Mouse (Mus musculus) ES-E14 (cell line): ENCODE data around the gene Ppy.

Experiments used
- CHD2 ChIP-seq: IDR thresholded peaks from 2 replicates; pipeline ENCODE4 v1.6.1; 2014; ENCODE audit warnings: mild to moderate bottlenecking, low read depth, low read length, inconsistent platforms
- MAFK ChIP-seq: IDR thresholded peaks from 2 replicates; pipeline ENCODE4 v1.6.1; 2014; ENCODE audit warnings: mild to moderate bottlenecking, low read depth, low read length, inconsistent platforms; ENCODE audit not compliant: insufficient read depth
- ZC3H11A ChIP-seq: IDR thresholded peaks from 2 replicates; pipeline ENCODE4 v1.6.1; 2012; ENCODE audit warnings: low read depth, mild to moderate bottlenecking, inconsistent platforms, low read length, borderline replicate concordance
- ZNF384 ChIP-seq: IDR thresholded peaks from 2 replicates; pipeline ENCODE4 v1.6.1; 2012; ENCODE audit warnings: low read depth, low read length, inconsistent platforms

GRCm38 (mm10) chr11:102140508-102140907, 39.4 kb upstream of the Ppy start:
- TF ChIP-seq CHD2 (no peak), MAFK (no peak), ZC3H11A (no peak), ZNF384 (no peak)
